Mouse (Mus musculus): Measurements from ENCODE around the gene Rgma. TPM values are rescaled to one million over a fixed set of nuclear protein-coding genes. Genes with fewer than 3 reads are reported as not detected.

Rgma gene
- total and polyA plus RNA-seq, 3 experiments = 0.04 to 0.07 TPM; not detected in 1

DNA sequence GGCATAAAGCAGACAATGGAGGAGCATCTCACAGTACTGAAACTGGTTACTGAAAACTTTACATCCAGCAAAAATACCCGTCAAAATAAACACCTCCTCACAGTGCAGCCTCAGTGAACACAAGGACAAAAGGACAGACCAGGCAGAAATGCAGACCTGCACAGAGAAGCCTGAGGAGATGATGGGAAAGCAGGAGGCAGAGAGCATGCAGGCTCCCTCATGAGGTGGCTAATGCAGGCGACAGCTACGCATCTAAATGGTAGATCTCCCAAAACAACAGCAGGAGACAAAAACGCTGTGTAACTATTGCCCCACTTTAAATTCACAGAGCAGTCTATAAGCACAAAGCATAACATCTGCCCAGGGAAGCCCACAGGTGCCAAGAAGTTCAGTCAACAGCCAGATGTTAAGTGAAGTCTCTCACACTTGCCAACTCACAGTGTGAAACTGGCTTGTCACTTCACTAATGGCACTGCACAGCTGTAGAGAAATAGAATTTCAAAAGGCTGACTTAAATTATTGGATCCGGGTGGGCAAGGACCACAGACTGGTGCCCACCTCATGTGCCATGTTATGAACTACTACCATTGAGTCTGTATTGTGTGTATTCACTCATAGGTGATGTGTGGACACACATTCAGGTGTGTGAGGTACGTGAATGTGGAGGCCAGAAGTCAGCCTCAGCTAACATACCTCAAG lies 58.5 kb downstream of the Rgma start:
- DNase-seq (ENCODE audit: extremely low read depth) = no peak
- Histone ChIP-seq H3K4me3 (replicated peaks in 1 of 3; ENCODE audit: low read depth in 2 of 3, low read length in 2 of 3, poor library complexity in 1 of 3) (no peak overlapping the region), H3K4me2 (ENCODE audit: insufficient read depth, low read depth, poor library complexity, severe bottlenecking) (no peak overlapping the region), H3K27me3 (replicated peaks) (no peaks in the 10 kb centered on the region), H3K9ac (ENCODE audit: insufficient read depth, low read depth) (no peak overlapping the region), H3K4me1 (ENCODE audit: control insufficient read depth in 1 of 2, insufficient read depth in 2 of 2) (no peaks in the 10 kb centered on the region), H3K36me3 (replicated peaks in 1 of 2; ENCODE audit: control insufficient read depth in 1 of 2, insufficient read depth in 1 of 2, low read length in 1 of 2) (peaks cover 69 to 87% of the 10 kb centered on the region in 2 experiments), H3K79me2 (replicated peaks; ENCODE audit: control insufficient read depth, extremely low read depth, insufficient read depth, poor library complexity, severe bottlenecking) (no peaks in the 10 kb centered on the region; the same call in none of the 2 replicates), H3K27ac (ENCODE audit: insufficient read depth, low read depth) (no peak overlapping the region), H3K9me3 (replicated peaks; ENCODE audit: low read length) (no peaks in the 10 kb centered on the region)
- in situ Hi-C loops (cut with MboI; ENCODE audit: low pct_ligation_motif_present, low pct_unique_long_range_greater_than_20kb, low sequenced_read_pairs) = no loop called here
- dilution Hi-C loops (cut with MboI; ENCODE audit: extremely low pct_ligation_motif_present, extremely low pct_unique_long_range_greater_than_20kb, low sequenced_read_pairs) = no loop called here
- TF ChIP-seq MEF2A (IDR thresholded peaks at IDR 0.05; ENCODE audit: borderline replicate concordance, low read depth, low read length) = no peak
- TF ChIP-seq E2F4 (IDR thresholded peaks at IDR 0.05; ENCODE audit: insufficient replicate concordance, low read depth, low read length) = no peak
- no peak for TF ChIP-seq RCOR1 (conservative IDR thresholded peaks at IDR 0.05; ENCODE audit: low read depth, low read length)
- TF ChIP-seq PAX5 (IDR thresholded peaks at IDR 0.05; ENCODE audit: low read length) = no peak
- no peak for TF ChIP-seq MXI1 (IDR thresholded peaks at IDR 0.05; ENCODE audit: low read depth, low read length)
- TF ChIP-seq ETS1 (conservative IDR thresholded peaks at IDR 0.05; ENCODE audit: low read depth, low read length) = no peak
- no peak for TF ChIP-seq MAFK (IDR thresholded peaks at IDR 0.05; ENCODE audit: insufficient replicate concordance, low read length)

DNA sequence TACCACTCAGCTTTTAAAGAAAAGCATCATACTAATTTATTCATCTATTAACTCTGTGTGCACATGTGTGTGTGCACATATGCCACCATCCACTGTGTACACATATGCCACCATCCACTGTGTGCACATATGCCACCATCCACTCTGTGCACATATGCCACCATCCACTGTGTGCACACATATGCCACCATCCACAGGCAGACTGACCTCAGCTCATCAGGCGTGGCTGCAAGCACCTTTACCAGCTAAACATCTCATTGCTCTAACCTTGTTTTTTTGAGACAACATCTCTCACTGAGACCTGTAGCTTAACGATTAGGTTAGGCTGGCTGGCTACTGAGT lies 59.0 kb downstream of the Rgma start:
- TF ChIP-seq NELFE (IDR thresholded peaks at IDR 0.05; ENCODE audit: low read depth, low read length) = no peak
- no peak for TF ChIP-seq SMC3 (IDR thresholded peaks at IDR 0.05; ENCODE audit: low read depth, low read length)
- TF ChIP-seq CTCF (conservative IDR thresholded peaks at IDR 0.05 in 1 of 2, IDR thresholded peaks at IDR 0.05 in 1 of 2; ENCODE audit: low read depth in 2 of 2, low read length in 2 of 2) = no peak
- TF ChIP-seq RCOR1 (conservative IDR thresholded peaks at IDR 0.05; ENCODE audit: low read depth, low read length) = no peak
- no peak for TF ChIP-seq TBP (conservative IDR thresholded peaks at IDR 0.05; ENCODE audit: low read depth, low read length)
- TF ChIP-seq GABPA (IDR thresholded peaks at IDR 0.05; ENCODE audit: insufficient replicate concordance, low read depth, low read length) = no peak
- TF ChIP-seq POLR2AphosphoS2 (IDR thresholded peaks at IDR 0.05; ENCODE audit: low read depth, low read length) = no peak
- no peak for TF ChIP-seq EP300 (IDR thresholded peaks at IDR 0.05; ENCODE audit: low read length)
- no peak for TF ChIP-seq POLR2A (IDR thresholded peaks at IDR 0.05; ENCODE audit: low read depth, low read length)
- TF ChIP-seq MXI1 (IDR thresholded peaks at IDR 0.05; ENCODE audit: low read depth, low read length) = no peak
- TF ChIP-seq TCF12 (IDR thresholded peaks at IDR 0.05; ENCODE audit: low read depth, low read length) = no peak
- no peak for TF ChIP-seq USF2 (conservative IDR thresholded peaks at IDR 0.05; ENCODE audit: low read depth, low read length)
- TF ChIP-seq MAZ (IDR thresholded peaks at IDR 0.05; ENCODE audit: low read depth, low read length) = no peak
- no peak for TF ChIP-seq HCFC1 (IDR thresholded peaks at IDR 0.05; ENCODE audit: low read depth, low read length)
- TF ChIP-seq MAX (IDR thresholded peaks at IDR 0.05; ENCODE audit: low read length) = no peak
- dilution Hi-C loops (cut with MboI; ENCODE audit: extremely low pct_ligation_motif_present, extremely low pct_unique_long_range_greater_than_20kb, low sequenced_read_pairs) (no loop called here), in situ Hi-C loops (cut with MboI; ENCODE audit: low pct_ligation_motif_present, low pct_unique_long_range_greater_than_20kb, low sequenced_read_pairs) (no loop called here)
- H3K9ac ChIP-seq (ENCODE audit: insufficient read depth, low read depth) = no peak overlapping the region
- H3K9me3 ChIP-seq (replicated peaks; ENCODE audit: low read length) = no peaks in the 10 kb centered on the region
- no peak overlapping the region for H3K4me2 ChIP-seq (ENCODE audit: insufficient read depth, low read depth, poor library complexity, severe bottlenecking)
- no peak for DNase-seq (ENCODE audit: extremely low read depth)
- H3K4me3 ChIP-seq (replicated peaks in 1 of 3; ENCODE audit: low read depth in 2 of 3, low read length in 2 of 3, poor library complexity in 1 of 3) = no peak overlapping the region
- no peaks in the 10 kb centered on the region; the same call in 1 of the 2 replicates for H3K79me2 ChIP-seq (replicated peaks; ENCODE audit: control insufficient read depth, extremely low read depth, insufficient read depth, poor library complexity, severe bottlenecking)
- peaks cover 68 to 87% of the 10 kb centered on the region in 2 experiments for H3K36me3 ChIP-seq (replicated peaks in 1 of 2; ENCODE audit: control insufficient read depth in 1 of 2, insufficient read depth in 1 of 2, low read length in 1 of 2)
- no peaks in the 10 kb centered on the region for H3K27me3 ChIP-seq (replicated peaks)
- no peak overlapping the region for H3K27ac ChIP-seq (ENCODE audit: insufficient read depth, low read depth)
- no peaks in the 10 kb centered on the region for H3K4me1 ChIP-seq (ENCODE audit: control insufficient read depth in 1 of 2, insufficient read depth in 2 of 2)
